Mouse (Mus musculus): Measurements from ENCODE around the gene Itsn1. TPM values are rescaled to one million over a fixed set of nuclear protein-coding genes. Genes with fewer than 3 reads are reported as not detected.

Itsn1 gene
- polyA plus RNA-seq, 1 experiment = 49.2 TPM

DNA sequence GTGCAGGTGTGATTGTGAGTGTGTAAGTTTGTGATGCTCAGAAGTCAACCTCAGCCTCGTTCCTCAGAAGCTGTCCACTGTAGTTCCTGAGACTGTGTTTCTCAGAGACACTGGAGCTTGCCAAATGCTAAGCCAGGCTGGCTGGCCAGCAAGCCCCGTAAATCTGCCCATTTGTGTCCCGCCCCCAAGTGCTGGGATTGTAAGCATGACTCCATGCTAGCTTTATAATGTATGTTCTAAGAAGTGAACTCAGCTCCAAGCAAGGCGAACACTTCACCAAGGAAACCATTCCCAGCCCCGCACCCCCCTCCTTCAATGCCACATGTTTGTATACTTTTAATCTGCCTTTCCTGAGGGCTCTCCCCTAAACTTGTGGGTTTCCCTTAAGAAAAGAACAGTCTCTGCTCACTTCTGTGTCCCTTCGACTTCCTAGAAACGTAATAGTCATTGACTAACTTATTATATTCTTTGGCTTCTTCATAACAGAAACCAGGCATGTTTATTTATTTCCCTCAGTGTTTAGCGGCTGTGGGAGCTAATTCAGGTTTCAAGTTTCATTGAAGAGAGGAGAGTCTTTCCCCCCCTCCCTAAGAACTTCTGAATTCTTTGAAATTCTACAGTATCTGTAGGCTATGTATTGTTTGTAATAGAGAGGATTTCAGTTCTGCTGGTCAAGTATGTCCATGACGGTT, 153.2 kb downstream of the Itsn1 start:
- Histone ChIP-seq H3K27me3 (replicated peaks) (peaks cover 75% of the 10 kb centered on the region), H3K4me3 (replicated peaks) (no peak overlapping the region), H3K36me3 (replicated peaks; ENCODE audit: low read length) (no peaks in the 10 kb centered on the region), H3K4me1 (peaks cover 55% of the 10 kb centered on the region), H3K9me3 (peaks cover 3% of the 10 kb centered on the region; the same call in 1 of the 2 replicates)
- no peak for TF ChIP-seq GATA1 (IDR thresholded peaks at IDR 0.05; ENCODE audit: borderline replicate concordance, low read length)
- TF ChIP-seq FLI1 (IDR thresholded peaks at IDR 0.05; ENCODE audit: low read length) = no peak

- peaks cover 50% of the 10 kb centered on the region for H3K4me1 ChIP-seq
- 0 out of 2 replicates have a peak, but pooled peaks cover 3% of the 10 kb centered on the region for H3K9me3 ChIP-seq
- no peak overlapping the region for H3K4me3 ChIP-seq (replicated peaks)
- TF ChIP-seq FLI1 (IDR thresholded peaks at IDR 0.05; ENCODE audit: low read length) (no peak), GATA1 (IDR thresholded peaks at IDR 0.05; ENCODE audit: borderline replicate concordance, low read length) (no peak)
- no peaks in the 10 kb centered on the region for H3K36me3 ChIP-seq (replicated peaks; ENCODE audit: low read length)
- H3K27me3 ChIP-seq (replicated peaks) = peaks cover 78% of the 10 kb centered on the region
Measured at GRCm38 (mm10) chr16:91883636-91884035, 154.6 kb downstream of the Itsn1 start.

DNA sequence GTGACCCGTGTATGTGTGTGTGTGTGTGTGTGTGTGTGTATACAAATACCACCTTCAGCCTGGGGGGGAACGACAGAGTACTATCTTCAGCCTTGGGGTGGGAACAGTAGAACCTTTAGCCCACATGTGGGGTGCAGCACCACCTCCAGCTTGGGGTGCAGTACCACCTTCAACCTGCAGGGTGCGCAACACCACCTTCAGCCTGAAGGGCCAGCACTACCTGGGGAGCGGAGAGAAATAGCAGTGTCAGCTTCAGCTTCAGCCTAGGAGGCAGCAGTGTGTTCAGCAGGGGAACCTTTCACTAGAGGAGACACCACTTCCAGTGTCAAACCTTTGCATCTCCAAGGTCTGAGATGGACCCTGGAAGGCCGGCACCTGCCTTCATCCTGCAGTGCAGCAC, 155.1 kb downstream of the Itsn1 start:
- no peaks in the 10 kb centered on the region for H3K36me3 ChIP-seq (replicated peaks; ENCODE audit: low read length)
- H3K27me3 ChIP-seq (replicated peaks) = peaks cover 81% of the 10 kb centered on the region
- peaks cover 45% of the 10 kb centered on the region for H3K4me1 ChIP-seq
- H3K4me3 ChIP-seq (replicated peaks) = no peak overlapping the region
- 0 out of 2 replicates have a peak, but pooled peaks cover 3% of the 10 kb centered on the region for H3K9me3 ChIP-seq
- TF ChIP-seq GATA1 (IDR thresholded peaks at IDR 0.05; ENCODE audit: borderline replicate concordance, low read length) (no peak), FLI1 (IDR thresholded peaks at IDR 0.05; ENCODE audit: low read length) (no peak)

- TF ChIP-seq FLI1 (IDR thresholded peaks at IDR 0.05; ENCODE audit: low read length) (no peak), GATA1 (IDR thresholded peaks at IDR 0.05; ENCODE audit: borderline replicate concordance, low read length) (no peak)
- H3K36me3 ChIP-seq (replicated peaks; ENCODE audit: low read length) = no peaks in the 10 kb centered on the region
- H3K9me3 ChIP-seq = 0 out of 2 replicates have a peak, but pooled peaks cover 3% of the 10 kb centered on the region
- H3K4me3 ChIP-seq (replicated peaks) = peak overlapping the region; percentile 77
- peaks cover 32% of the 10 kb centered on the region for H3K4me1 ChIP-seq
- peaks cover 77% of the 10 kb centered on the region for H3K27me3 ChIP-seq (replicated peaks)
Measured at GRCm38 (mm10) chr16:91885389-91886122, 156.5 kb downstream of the Itsn1 start.

DNA sequence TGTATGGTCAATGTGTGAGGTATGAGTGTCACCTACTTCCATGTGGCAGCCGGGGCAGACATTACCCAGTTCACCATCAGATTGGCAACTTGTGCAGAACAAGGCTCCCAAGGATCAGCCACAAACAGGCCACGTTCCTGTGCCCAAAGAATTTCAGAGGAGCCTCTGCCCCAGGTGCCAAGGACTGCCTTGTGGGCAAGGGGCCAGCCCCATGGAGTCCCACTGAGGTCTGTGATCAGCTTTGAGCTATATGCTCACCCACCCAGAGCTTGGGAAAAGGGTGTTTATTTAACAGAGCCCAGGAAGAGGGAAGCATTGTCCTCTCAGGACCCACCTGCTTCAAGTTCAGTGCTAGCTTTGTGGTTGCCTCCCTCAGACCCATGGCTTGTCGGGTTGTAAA, 159.3 kb downstream of the Itsn1 start:
- H3K36me3 ChIP-seq (replicated peaks; ENCODE audit: low read length) = no peaks in the 10 kb centered on the region
- H3K4me1 ChIP-seq = peaks cover 15% of the 10 kb centered on the region
- no peak overlapping the region for H3K4me3 ChIP-seq (replicated peaks)
- TF ChIP-seq GATA1 (IDR thresholded peaks at IDR 0.05; ENCODE audit: borderline replicate concordance, low read length) = no peak
- no peak for TF ChIP-seq FLI1 (IDR thresholded peaks at IDR 0.05; ENCODE audit: low read length)
- peaks cover 84% of the 10 kb centered on the region for H3K27me3 ChIP-seq (replicated peaks)
- peaks cover 5% of the 10 kb centered on the region for H3K9me3 ChIP-seq

- Histone ChIP-seq H3K27me3 (replicated peaks) (peaks cover 84% of the 10 kb centered on the region), H3K36me3 (replicated peaks; ENCODE audit: low read length) (no peaks in the 10 kb centered on the region)
- TF ChIP-seq GATA1 (IDR thresholded peaks at IDR 0.05; ENCODE audit: borderline replicate concordance, low read length) (no peak), FLI1 (IDR thresholded peaks at IDR 0.05; ENCODE audit: low read length) (no peak)
Measured at GRCm38 (mm10) chr16:91889831-91890230, 160.8 kb downstream of the Itsn1 start.

DNA sequence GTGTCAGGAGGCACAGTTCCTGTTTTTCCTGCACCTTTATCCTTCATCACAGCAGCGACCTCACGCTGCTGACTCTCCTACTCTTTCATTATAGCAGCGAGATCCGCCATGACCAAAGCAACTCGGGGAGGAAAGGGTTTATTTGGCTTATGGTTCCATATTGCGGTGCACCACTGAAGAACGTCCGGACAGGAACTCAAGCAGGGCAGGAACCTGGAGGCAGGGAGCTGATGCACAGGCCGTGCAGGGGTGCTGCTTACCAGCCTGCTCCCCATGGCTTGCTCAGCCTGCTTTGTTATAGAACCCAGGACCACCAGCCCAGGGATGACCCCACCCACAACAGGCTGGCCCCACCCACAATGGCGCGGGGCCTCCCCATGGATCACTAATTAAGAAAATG, 162.1 kb downstream of the Itsn1 start:
- no peaks in the 10 kb centered on the region for H3K4me1 ChIP-seq
- H3K9me3 ChIP-seq = peaks cover 5% of the 10 kb centered on the region
- H3K4me3 ChIP-seq (replicated peaks) = no peak overlapping the region
- peaks cover 87% of the 10 kb centered on the region for H3K27me3 ChIP-seq (replicated peaks)
- TF ChIP-seq GATA1 (IDR thresholded peaks at IDR 0.05; ENCODE audit: borderline replicate concordance, low read length) (no peak), FLI1 (IDR thresholded peaks at IDR 0.05; ENCODE audit: low read length) (no peak)
- H3K36me3 ChIP-seq (replicated peaks; ENCODE audit: low read length) = no peaks in the 10 kb centered on the region

More at GRCm38 (mm10) chr16:91889831-91890230, 160.8 kb downstream of the Itsn1 start:
- peaks cover 5% of the 10 kb centered on the region for H3K9me3 ChIP-seq
- H3K4me1 ChIP-seq = peaks cover 7% of the 10 kb centered on the region
- no peak overlapping the region for H3K4me3 ChIP-seq (replicated peaks)

- Histone ChIP-seq H3K27me3 (replicated peaks) (peaks cover 76% of the 10 kb centered on the region), H3K4me3 (replicated peaks) (no peak overlapping the region)
- no peak for TF ChIP-seq GATA1 (IDR thresholded peaks at IDR 0.05; ENCODE audit: borderline replicate concordance, low read length)
- no peak for TF ChIP-seq FLI1 (IDR thresholded peaks at IDR 0.05; ENCODE audit: low read length)
Measured at GRCm38 (mm10) chr16:91896426-91896830, 167.3 kb downstream of the Itsn1 start.

DNA sequence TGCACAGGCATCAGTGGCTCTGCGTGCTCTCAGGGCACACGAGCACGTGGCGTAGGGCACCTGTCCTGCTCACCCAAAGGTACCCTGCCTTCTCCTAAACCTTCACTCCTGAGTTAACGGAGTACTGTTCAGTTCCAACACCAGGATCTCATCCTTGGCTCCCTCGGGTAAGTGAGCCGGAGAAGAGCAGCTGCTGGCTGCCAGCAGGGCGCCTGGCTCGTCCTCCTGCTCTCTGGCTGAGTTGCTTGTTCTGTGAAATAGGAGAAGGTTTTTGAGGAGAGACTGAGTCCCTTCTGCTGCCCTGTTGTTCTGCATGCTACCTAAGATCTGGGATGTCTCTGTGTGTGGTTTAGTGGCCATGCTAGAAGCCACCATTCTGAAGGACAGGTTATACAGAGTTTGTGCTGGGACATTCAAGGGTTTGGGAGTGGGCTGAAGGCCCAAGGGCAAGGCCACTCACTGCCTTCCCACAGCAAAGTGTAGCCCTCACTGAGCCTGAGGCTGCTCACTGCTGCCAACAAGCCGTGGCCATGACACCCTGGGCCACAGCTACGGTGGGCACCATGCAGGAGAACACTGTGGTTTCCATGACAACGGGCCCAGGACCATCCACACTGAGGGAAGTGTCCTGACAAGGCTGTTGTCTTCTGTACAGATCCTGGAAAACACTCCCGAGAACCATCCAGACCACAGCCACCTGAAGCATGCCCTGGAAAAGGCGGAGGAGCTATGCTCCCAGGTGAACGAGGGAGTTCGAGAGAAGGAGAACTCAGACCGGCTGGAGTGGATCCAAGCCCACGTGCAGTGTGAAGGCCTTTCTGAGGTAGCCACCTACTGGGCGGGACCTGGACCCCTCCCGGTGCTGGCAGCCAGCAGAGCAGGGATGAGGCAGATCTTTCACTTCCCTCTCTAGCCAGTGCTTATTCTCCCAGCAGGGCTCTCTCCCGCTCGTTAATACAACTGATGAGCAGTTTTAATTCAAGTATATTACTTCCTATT, 170.1 kb downstream of the Itsn1 start:
- H3K36me3 ChIP-seq (replicated peaks; ENCODE audit: low read length) = no peaks in the 10 kb centered on the region
- H3K4me3 ChIP-seq (replicated peaks) = no peak overlapping the region
- peaks cover 59% of the 10 kb centered on the region for H3K27me3 ChIP-seq (replicated peaks)
- TF ChIP-seq GATA1 (IDR thresholded peaks at IDR 0.05; ENCODE audit: borderline replicate concordance, low read length) (no peak), FLI1 (IDR thresholded peaks at IDR 0.05; ENCODE audit: low read length) (no peak)
- H3K9me3 ChIP-seq = peaks cover 24% of the 10 kb centered on the region
- H3K4me1 ChIP-seq = peaks cover 2% of the 10 kb centered on the region; the same call in 1 of the 2 replicates

More at GRCm38 (mm10) chr16:91896426-91896830, 167.3 kb downstream of the Itsn1 start:
- no peaks in the 10 kb centered on the region for H3K36me3 ChIP-seq (replicated peaks; ENCODE audit: low read length)
- peaks cover 4% of the 10 kb centered on the region; the same call in 1 of the 2 replicates for H3K9me3 ChIP-seq
- peaks cover 2% of the 10 kb centered on the region; the same call in 1 of the 2 replicates for H3K4me1 ChIP-seq

Measured in megakaryocyte, embryonic 14.5 days (primary cell).